Mouse (Mus musculus) testis, adult 2 months (tissue): ENCODE results near the gene Fbln5.

Experiments
- CTCF ChIP-seq: fragments of 200-500 bp; IDR thresholded peaks from 2 replicates; pipeline ENCODE4 v1.5.1; 2012; ENCODE audit warnings: low read depth, mild to moderate bottlenecking, inconsistent platforms, low read length, moderate library complexity; ENCODE audit not compliant: control insufficient read depth, insufficient read depth, insufficient replicate concordance
- POLR2A ChIP-seq: fragments of 200-500 bp; IDR thresholded peaks from 2 replicates; pipeline ENCODE4 v1.6.1; 2012; ENCODE audit warnings: low read depth, mild to moderate bottlenecking, inconsistent platforms, low read length, moderate library complexity; ENCODE audit not compliant: control insufficient read depth

- TF ChIP-seq POLR2A = no peak
- TF ChIP-seq CTCF = no peak
These were observed 76.5 kb downstream of the Fbln5 start for GRCm38 (mm10) chr12:101742375-101742774.
